Mouse (Mus musculus): ENCODE results near the gene Prph2. TPM values are rescaled to one million over a fixed set of nuclear protein-coding genes. Genes with fewer than 3 reads are reported as not detected.

Gene Prph2
- not detected for total RNA-seq (2023)

GRCm38 (mm10) chr17:46910186-46910585 is at the start of gene Prph2:
Prph2 (plus strand) TSS chr17:46910459.

GRCm38 (mm10) chr17:46890116-46890815 is 20.0 kb upstream of the Prph2 start, which contains the start of gene Tbcc:
Tbcc (plus strand) TSS chr17:46890684.

Other genes with a start within 250 kb of the Prph2 start
- 10 to 100 TPM; 26.2 to 34.3 TPM for gene Rrp36, start 236.1 kb upstream of the Prph2 start, total RNA-seq (2023)
- 10 to 100 TPM; 51.6 to 52.0 TPM for gene Mea1, start 231.7 kb upstream of the Prph2 start, total RNA-seq (2023)
- 10 to 100 TPM; 63.0 to 63.2 TPM for gene Klhdc3, start 229.5 kb upstream of the Prph2 start, total RNA-seq (2023)
- gene Ppp2r5d, start 205.3 kb upstream of the Prph2 start, total RNA-seq (2023), result 10 to 100 TPM; 31.6 to 32.7 TPM
- 10 to 100 TPM; 28.4 to 29.5 TPM for gene Pex6, start 199.0 kb upstream of the Prph2 start, total RNA-seq (2023)
- 1 to 10 TPM; 4.1 to 4.3 TPM for gene Gnmt, start 181.3 kb upstream of the Prph2 start, total RNA-seq (2023)
- 100 to 1,000 TPM; 164 to 171 TPM for gene Cnpy3, start 158.2 kb upstream of the Prph2 start, total RNA-seq (2023)
- gene Ptcra, start 146.7 kb upstream of the Prph2 start, total RNA-seq (2023), result not detected
- 10 to 100 TPM; 11.8 to 13.2 TPM for gene 2310039H08Rik, start 137.8 kb upstream of the Prph2 start, total RNA-seq (2023)
- 10 to 100 TPM; 41.1 to 41.2 TPM for gene Rpl7l1, start 127.8 kb upstream of the Prph2 start, total RNA-seq (2023)
- gene Bicral, start 52.0 kb upstream of the Prph2 start, total RNA-seq (2023), result 10 to 100 TPM; 41.0 to 44.0 TPM
- 10 to 100 TPM; 14.9 to 15.8 TPM for gene Tbcc, start 19.8 kb upstream of the Prph2 start, total RNA-seq (2023)
- gene Ubr2, start 100.1 kb downstream of the Prph2 start, total RNA-seq (2023), result 10 to 100 TPM; 77.4 to 81.7 TPM

Data from monocyte, adult 59 days (primary cell).